Mouse (Mus musculus): ENCODE measurements around the gene Wdr66. TPM values are rescaled to one million over a fixed set of nuclear protein-coding genes. Genes with fewer than 3 reads are reported as not detected.

Wdr66 gene
- polyA plus RNA-seq, 1 experiment from 2014 or later, result 11.9 TPM

GRCm38 (mm10) chr5:123347985-123348384 is 96.1 kb downstream of the Wdr66 start:
- Histone ChIP-seq H3K9ac (ENCODE audit: low read length) (no peak overlapping the region), H3K4me1 (ENCODE audit: control insufficient read depth, insufficient read depth, low read length) (peaks cover 14% of the 10 kb centered on the region), H3K9me3 (ENCODE audit: control insufficient read depth, low read length) (no peaks in the 10 kb centered on the region), H3K4me3 (ENCODE audit: low read depth, low read length) (no peak overlapping the region), H3K27ac (ENCODE audit: low read depth, low read length) (no peak overlapping the region), H3K27me3 (ENCODE audit: control insufficient read depth, insufficient read depth, low read length) (no peaks in the 10 kb centered on the region), H3K36me3 (ENCODE audit: control insufficient read depth, insufficient read depth, low read length) (no peaks in the 10 kb centered on the region; the same call in 1 of the 2 replicates), H3K4me2 (ENCODE audit: low read depth) (no peak overlapping the region)
- WGBS, result 81% methylated on average over 2 of the region's 2 CpGs
- ATAC-seq (ENCODE audit: insufficient read depth, low FRiP score, low TSS enrichment) (no peak), DNase-seq (ENCODE audit: low spot score) (no peak)

- 72% methylated on average over 10 of the region's 10 CpGs for WGBS
- DNase-seq (ENCODE audit: low spot score), result no peak
- H3K27ac ChIP-seq (ENCODE audit: low read depth, low read length), result no peak overlapping the region
Measured at GRCm38 (mm10) chr5:123350386-123350785, 98.5 kb downstream of the Wdr66 start.

GRCm38 (mm10) chr5:123355918-123356317 is 104.0 kb downstream of the Wdr66 start:
- Histone ChIP-seq H3K27me3 (ENCODE audit: control insufficient read depth, insufficient read depth, low read length) (no peaks in the 10 kb centered on the region), H3K27ac (ENCODE audit: low read depth, low read length) (no peak overlapping the region), H3K36me3 (ENCODE audit: control insufficient read depth, insufficient read depth, low read length) (peaks cover 19% of the 10 kb centered on the region), H3K9me3 (ENCODE audit: control insufficient read depth, low read length) (no peaks in the 10 kb centered on the region), H3K4me1 (ENCODE audit: control insufficient read depth, insufficient read depth, low read length) (no peaks in the 10 kb centered on the region), H3K9ac (ENCODE audit: low read length) (no peak overlapping the region), H3K4me2 (ENCODE audit: low read depth) (no peak overlapping the region), H3K4me3 (ENCODE audit: low read depth, low read length) (no peak overlapping the region)
- ATAC-seq (ENCODE audit: insufficient read depth, low FRiP score, low TSS enrichment) (no peak), DNase-seq (ENCODE audit: low spot score) (no peak)
- WGBS, result 79% methylated on average over 11 of the region's 11 CpGs

More at GRCm38 (mm10) chr5:123350386-123350785, 98.5 kb downstream of the Wdr66 start:
- no peaks in the 10 kb centered on the region for H3K27me3 ChIP-seq (ENCODE audit: control insufficient read depth, insufficient read depth, low read length)
- peaks cover 11% of the 10 kb centered on the region for H3K4me1 ChIP-seq (ENCODE audit: control insufficient read depth, insufficient read depth, low read length)
- no peak for ATAC-seq (ENCODE audit: insufficient read depth, low FRiP score, low TSS enrichment)
- H3K9me3 ChIP-seq (ENCODE audit: control insufficient read depth, low read length), result no peaks in the 10 kb centered on the region
- no peaks in the 10 kb centered on the region; the same call in 1 of the 2 replicates for H3K36me3 ChIP-seq (ENCODE audit: control insufficient read depth, insufficient read depth, low read length)
- H3K4me2 ChIP-seq (ENCODE audit: low read depth), result no peak overlapping the region
- H3K9ac ChIP-seq (ENCODE audit: low read length), result no peak overlapping the region
- H3K4me3 ChIP-seq (ENCODE audit: low read depth, low read length), result no peak overlapping the region

- no peak overlapping the region for H3K9ac ChIP-seq (ENCODE audit: low read length)
- no peak overlapping the region for H3K4me3 ChIP-seq (ENCODE audit: low read depth, low read length)
- H3K9me3 ChIP-seq (ENCODE audit: control insufficient read depth, low read length), result no peaks in the 10 kb centered on the region
- peaks cover 23% of the 10 kb centered on the region for H3K36me3 ChIP-seq (ENCODE audit: control insufficient read depth, insufficient read depth, low read length)
- no peak overlapping the region for H3K4me2 ChIP-seq (ENCODE audit: low read depth)
- H3K27ac ChIP-seq (ENCODE audit: low read depth, low read length), result no peak overlapping the region
- no peaks in the 10 kb centered on the region for H3K27me3 ChIP-seq (ENCODE audit: control insufficient read depth, insufficient read depth, low read length)
- 89% methylated on average over 4 of the region's 4 CpGs for WGBS
- ATAC-seq (ENCODE audit: insufficient read depth, low FRiP score, low TSS enrichment), result no peak
- no peak for DNase-seq (ENCODE audit: low spot score)
- H3K4me1 ChIP-seq (ENCODE audit: control insufficient read depth, insufficient read depth, low read length), result no peaks in the 10 kb centered on the region
Measured at GRCm38 (mm10) chr5:123357253-123357652, 105.4 kb downstream of the Wdr66 start.

GRCm38 (mm10) chr5:123359431-123359830 is 107.5 kb downstream of the Wdr66 start:
- no peak overlapping the region for H3K9ac ChIP-seq (ENCODE audit: low read length)
- H3K27me3 ChIP-seq (ENCODE audit: control insufficient read depth, insufficient read depth, low read length), result no peaks in the 10 kb centered on the region
- H3K9me3 ChIP-seq (ENCODE audit: control insufficient read depth, low read length), result no peaks in the 10 kb centered on the region
- ATAC-seq (ENCODE audit: insufficient read depth, low FRiP score, low TSS enrichment) (no peak), DNase-seq (ENCODE audit: low spot score) (no peak)
- H3K36me3 ChIP-seq (ENCODE audit: control insufficient read depth, insufficient read depth, low read length), result peaks cover 37% of the 10 kb centered on the region
- H3K27ac ChIP-seq (ENCODE audit: low read depth, low read length), result no peak overlapping the region
- no peaks in the 10 kb centered on the region for H3K4me1 ChIP-seq (ENCODE audit: control insufficient read depth, insufficient read depth, low read length)
- WGBS, result 87% methylated on average over 6 of the region's 6 CpGs
- no peak overlapping the region for H3K4me3 ChIP-seq (ENCODE audit: low read depth, low read length)
- no peak overlapping the region for H3K4me2 ChIP-seq (ENCODE audit: low read depth)

GRCm38 (mm10) chr5:123362911-123363310 is 111.0 kb downstream of the Wdr66 start:
- Histone ChIP-seq H3K36me3 (ENCODE audit: control insufficient read depth, insufficient read depth, low read length) (peaks cover 32% of the 10 kb centered on the region), H3K4me2 (ENCODE audit: low read depth) (no peak overlapping the region), H3K27ac (ENCODE audit: low read depth, low read length) (no peak overlapping the region), H3K9ac (ENCODE audit: low read length) (no peak overlapping the region), H3K9me3 (ENCODE audit: control insufficient read depth, low read length) (no peaks in the 10 kb centered on the region), H3K4me1 (ENCODE audit: control insufficient read depth, insufficient read depth, low read length) (no peaks in the 10 kb centered on the region), H3K27me3 (ENCODE audit: control insufficient read depth, insufficient read depth, low read length) (no peaks in the 10 kb centered on the region), H3K4me3 (ENCODE audit: low read depth, low read length) (no peak overlapping the region)
- ATAC-seq (ENCODE audit: insufficient read depth, low FRiP score, low TSS enrichment), result no peak
- no peak for DNase-seq (ENCODE audit: low spot score)
- 88% methylated on average over 4 of the region's 4 CpGs for WGBS

GRCm38 (mm10) chr5:123364302-123364971 is 112.5 kb downstream of the Wdr66 start:
- Histone ChIP-seq H3K27me3 (ENCODE audit: control insufficient read depth, insufficient read depth, low read length) (no peaks in the 10 kb centered on the region), H3K4me3 (ENCODE audit: low read depth, low read length) (no peak overlapping the region), H3K9me3 (ENCODE audit: control insufficient read depth, low read length) (no peaks in the 10 kb centered on the region), H3K27ac (ENCODE audit: low read depth, low read length) (no peak overlapping the region), H3K4me1 (ENCODE audit: control insufficient read depth, insufficient read depth, low read length) (no peaks in the 10 kb centered on the region), H3K36me3 (ENCODE audit: control insufficient read depth, insufficient read depth, low read length) (peaks cover 32% of the 10 kb centered on the region), H3K4me2 (ENCODE audit: low read depth) (no peak overlapping the region), H3K9ac (ENCODE audit: low read length) (no peak overlapping the region)
- WGBS, result 91% methylated on average over 11 of the region's 11 CpGs
- DNase-seq (ENCODE audit: low spot score) (no peak), ATAC-seq (ENCODE audit: insufficient read depth, low FRiP score, low TSS enrichment) (no peak)

GRCm38 (mm10) chr5:123368869-123369488 is 117.1 kb downstream of the Wdr66 start:
- peaks cover 44% of the 10 kb centered on the region for H3K36me3 ChIP-seq (ENCODE audit: control insufficient read depth, insufficient read depth, low read length)
- 83% methylated on average over 13 of the region's 13 CpGs for WGBS
- no peaks in the 10 kb centered on the region for H3K27me3 ChIP-seq (ENCODE audit: control insufficient read depth, insufficient read depth, low read length)

GRCm38 (mm10) chr5:123370049-123370448 is 118.1 kb downstream of the Wdr66 start:
- ATAC-seq (ENCODE audit: insufficient read depth, low FRiP score, low TSS enrichment) (no peak), DNase-seq (ENCODE audit: low spot score) (no peak)
- H3K4me3 ChIP-seq (ENCODE audit: low read depth, low read length), result no peak overlapping the region
- no peaks in the 10 kb centered on the region for H3K27me3 ChIP-seq (ENCODE audit: control insufficient read depth, insufficient read depth, low read length)
- no peak overlapping the region for H3K4me2 ChIP-seq (ENCODE audit: low read depth)
- H3K36me3 ChIP-seq (ENCODE audit: control insufficient read depth, insufficient read depth, low read length), result peaks cover 38% of the 10 kb centered on the region
- H3K9me3 ChIP-seq (ENCODE audit: control insufficient read depth, low read length), result no peaks in the 10 kb centered on the region
- H3K4me1 ChIP-seq (ENCODE audit: control insufficient read depth, insufficient read depth, low read length), result no peaks in the 10 kb centered on the region
- no peak overlapping the region for H3K9ac ChIP-seq (ENCODE audit: low read length)
- H3K27ac ChIP-seq (ENCODE audit: low read depth, low read length), result no peak overlapping the region
- WGBS, result 96% methylated on average over 5 of the region's 5 CpGs

More at GRCm38 (mm10) chr5:123368869-123369488, 117.1 kb downstream of the Wdr66 start:
- DNase-seq (ENCODE audit: low spot score) (peak; percentile 67), ATAC-seq (ENCODE audit: insufficient read depth, low FRiP score, low TSS enrichment) (no peak)
- Histone ChIP-seq H3K9me3 (ENCODE audit: control insufficient read depth, low read length) (no peaks in the 10 kb centered on the region), H3K4me1 (ENCODE audit: control insufficient read depth, insufficient read depth, low read length) (no peaks in the 10 kb centered on the region), H3K4me2 (ENCODE audit: low read depth) (no peak overlapping the region), H3K27ac (ENCODE audit: low read depth, low read length) (no peak overlapping the region), H3K9ac (ENCODE audit: low read length) (no peak overlapping the region), H3K4me3 (ENCODE audit: low read depth, low read length) (no peak overlapping the region)

Data from neural tube, embryonic 11.5 days (tissue).